Mouse (Mus musculus): Measurements from ENCODE around the gene Htr3a.

DNA sequence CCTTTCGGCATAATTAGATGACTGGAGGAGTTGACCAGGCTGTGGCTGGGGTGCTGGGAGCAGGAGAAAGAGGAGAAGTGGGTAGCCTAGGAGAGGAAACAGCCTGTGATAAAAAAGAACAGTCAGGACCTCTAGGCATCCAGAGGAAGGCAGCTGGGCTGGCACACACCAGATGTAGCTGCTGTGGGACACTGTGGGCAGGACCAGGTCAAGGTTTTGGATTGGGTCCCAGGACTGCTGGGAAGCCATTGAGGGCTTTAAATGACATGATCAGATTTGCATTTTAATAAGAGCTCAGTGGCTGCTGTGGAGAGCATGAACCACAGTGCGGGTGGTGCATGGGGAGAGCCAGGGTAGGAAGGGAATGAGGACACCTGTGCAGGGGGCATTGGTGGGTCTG is 7.1 kb downstream of the Htr3a start:
- TF ChIP-seq CTCF (IDR thresholded peaks at IDR 0.05; ENCODE audit: extremely low read depth, insufficient read depth, low read length) (no peak), POLR2A (IDR thresholded peaks at IDR 0.05; ENCODE audit: extremely low read depth, insufficient read depth, low read length) (no peak)

All from cortical plate, adult 2 months (tissue).